Mouse (Mus musculus) large intestine, adult 2 months (tissue): ENCODE data around the gene Alox15. TPM values are rescaled to one million over a fixed set of nuclear protein-coding genes. Genes with fewer than 3 reads are reported as not detected.
"Not testable (repeated sequence)": the region's sequence is repeated elsewhere in the genome, so short reads cannot be mapped to it uniquely, and the experiment has no call there.

Experiments used
- DNase-seq: peaks from one replicate; pipeline ENCODE4 v3.0.0-alpha.2; 2012; ENCODE audit warnings: low read depth, low spot score
- WGBS: fragments of 180-500 bp; shearing (Covaris S2); methylation state at CpG from one replicate; pipeline ENCODE4 v1.1.7; 2018; 5-methylcytosine and 5-hydroxymethylcytosine counted together
- polyA plus RNA-seq: library from polyadenylated mRNA; depleted of rRNA; stranded (reverse); fragments of >200 nt; gene quantifications from 2 replicates; pipeline ENCODE4 v1.2.3, GENCODE M21; 2012; rRNA removed

Gene Alox15
- 1.3 and 4.1 TPM in 2 replicates for polyA plus RNA-seq

DNA sequence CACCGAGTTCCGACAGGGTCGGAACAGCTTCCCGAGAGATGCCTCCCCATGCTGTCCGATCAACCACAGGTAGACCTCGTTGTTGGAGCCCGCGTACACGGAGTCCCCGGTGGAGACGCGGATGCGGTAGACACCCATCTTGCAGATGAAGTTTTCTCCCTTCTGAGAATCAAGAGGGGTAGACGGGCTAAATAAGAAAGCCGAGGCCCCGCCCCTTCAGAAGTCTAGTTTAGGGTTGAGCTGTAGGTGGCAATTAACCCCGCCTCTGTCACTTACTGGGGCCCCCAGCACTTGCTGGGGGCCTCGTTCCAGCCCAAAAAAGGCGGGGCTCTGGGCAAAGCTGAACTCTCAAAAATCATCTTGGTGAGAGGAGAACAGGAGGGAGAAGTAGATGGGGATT, at the start of gene Alox15:
Gene Alox15, minus strand, starts transcription at position 164 of the 400 bp plus-strand sequence.
- 1% methylated on average over 19 of the region's 19 CpGs for WGBS
- no peak for DNase-seq

DNA sequence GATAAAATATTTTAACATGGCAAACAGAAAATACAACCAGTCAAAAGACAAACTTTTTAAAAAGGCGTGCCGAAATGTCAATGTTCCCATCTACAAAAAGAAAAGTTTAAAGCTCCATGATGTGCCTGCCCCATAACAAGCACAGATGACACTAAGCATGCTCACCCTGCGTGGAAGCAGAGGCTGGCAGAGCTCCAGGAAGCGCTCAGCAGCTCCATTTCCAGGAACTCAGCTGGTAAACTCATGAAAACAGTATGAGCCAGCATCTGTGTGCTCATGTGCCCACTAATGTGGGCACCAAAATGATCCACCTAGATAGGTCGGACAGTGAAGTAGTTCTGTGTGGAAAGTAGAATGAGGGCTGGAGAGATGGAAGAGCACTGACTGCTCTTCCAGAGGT, 37.6 kb upstream of the Alox15 start:
- no peak for DNase-seq
- WGBS: 77% methylated on average over 5 of the region's 5 CpGs

DNA sequence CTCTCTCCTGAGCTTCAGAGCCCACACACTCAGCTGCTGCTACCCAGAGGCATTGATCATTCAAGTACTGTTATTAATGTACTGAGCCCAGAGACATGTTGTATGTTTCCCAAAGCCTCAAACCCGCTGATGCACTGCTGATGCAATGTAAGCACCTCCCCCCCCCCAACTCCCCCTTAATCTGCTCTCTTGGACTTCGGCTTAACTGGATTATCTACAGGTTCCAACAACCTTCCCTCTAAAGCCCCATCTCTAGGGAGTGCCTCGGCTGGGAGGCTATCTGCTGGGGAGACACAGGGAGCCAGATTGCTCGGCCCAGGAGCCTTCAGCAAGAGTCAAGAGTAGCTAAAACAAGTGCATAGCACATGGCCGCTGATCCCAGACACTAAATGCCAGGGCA, 35.6 kb upstream of the Alox15 start:
- DNase-seq: no peak
- WGBS: 79% methylated on average over 5 of the region's 5 CpGs

DNA sequence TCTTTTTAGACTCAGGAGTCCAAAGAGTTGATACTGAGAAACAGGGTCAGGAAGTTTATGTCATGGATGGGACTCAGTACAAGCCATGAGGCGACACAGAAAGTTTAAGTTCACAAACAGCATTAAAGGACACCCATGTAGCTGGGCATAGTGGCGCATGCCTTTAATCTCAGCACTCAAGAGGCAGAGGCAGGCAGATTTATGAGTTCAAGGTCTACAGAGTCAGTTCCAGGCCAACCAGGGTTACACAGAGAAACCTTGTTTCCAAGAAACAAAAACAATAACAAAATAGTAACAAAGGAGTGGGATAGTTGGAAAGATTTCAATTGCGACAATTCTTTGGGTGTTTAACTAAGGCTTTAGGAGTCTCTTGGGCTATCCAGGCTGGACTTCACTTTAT, 32.3 kb upstream of the Alox15 start:
- 29% methylated on average over 3 of the region's 3 CpGs for WGBS
- DNase-seq: peak; percentile 13

DNA sequence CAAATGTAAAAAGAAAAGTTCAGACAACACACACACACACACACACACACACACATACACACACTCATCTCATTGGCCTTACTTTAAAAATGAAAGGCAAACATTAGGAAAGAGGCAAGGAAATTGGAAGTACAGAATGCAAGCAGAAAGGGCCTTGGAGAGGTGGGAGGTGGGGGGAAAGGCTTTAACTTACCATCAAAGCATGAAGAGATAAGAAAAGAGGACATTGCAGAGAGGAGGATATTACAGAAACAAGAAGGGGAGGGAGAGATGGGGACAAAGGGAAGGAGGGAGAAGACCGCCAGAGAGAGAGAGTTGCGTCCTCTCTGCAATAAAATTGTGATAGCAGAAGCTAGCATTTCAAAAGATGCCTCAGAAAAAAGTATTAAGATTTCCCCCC, 29.5 kb upstream of the Alox15 start:
- WGBS: 68% methylated on average over 2 of the region's 2 CpGs
- DNase-seq: no peak

DNA sequence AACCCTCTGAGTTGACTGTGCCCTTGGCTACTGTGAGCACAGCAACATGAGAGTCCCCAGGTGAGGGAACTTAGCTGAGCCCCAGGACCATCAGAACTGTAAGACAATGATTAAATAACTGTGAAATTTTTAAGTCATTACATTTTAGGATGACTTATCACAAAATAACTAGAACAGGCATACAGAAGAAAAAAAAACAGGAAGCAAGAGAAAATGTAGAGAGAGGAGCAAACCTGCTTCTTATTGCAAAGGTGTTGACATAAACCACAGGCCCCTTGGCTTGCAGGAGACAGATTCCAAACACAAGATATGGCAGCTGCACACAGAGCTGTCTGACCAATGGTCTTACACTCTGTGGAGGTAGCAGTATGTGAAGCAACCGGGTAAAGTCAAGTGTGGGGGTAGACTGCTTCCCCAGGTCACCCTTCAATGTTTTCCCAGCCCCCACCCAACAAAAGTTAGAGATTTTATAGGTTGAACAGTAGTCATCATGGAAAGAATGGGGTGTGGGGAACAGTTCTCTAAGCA, 28.7 kb upstream of the Alox15 start:
- no peak for DNase-seq
- WGBS: 51% methylated on average over 1 of the region's 1 CpGs

DNA sequence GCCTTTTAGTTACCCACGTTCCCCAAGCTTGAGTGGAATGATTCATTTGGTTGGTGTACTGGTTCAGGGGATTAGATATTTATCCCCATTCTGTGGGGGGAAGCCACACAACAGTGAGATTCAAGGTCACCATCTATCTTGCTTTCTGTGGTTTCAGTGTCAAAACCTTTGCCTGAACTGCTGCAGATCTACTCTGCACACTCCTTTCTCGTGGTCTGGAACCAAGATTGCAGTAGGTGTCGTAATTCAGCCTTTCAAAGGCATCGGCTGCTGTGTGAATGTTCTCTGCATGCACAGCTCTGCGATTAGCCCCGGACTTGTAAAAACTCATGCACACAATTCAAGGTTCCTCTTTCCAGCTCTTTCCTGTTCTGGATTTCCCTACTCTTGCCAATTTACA, 24.2 kb upstream of the Alox15 start:
- no peak for DNase-seq
- 47% methylated on average over 6 of the region's 6 CpGs for WGBS

DNA sequence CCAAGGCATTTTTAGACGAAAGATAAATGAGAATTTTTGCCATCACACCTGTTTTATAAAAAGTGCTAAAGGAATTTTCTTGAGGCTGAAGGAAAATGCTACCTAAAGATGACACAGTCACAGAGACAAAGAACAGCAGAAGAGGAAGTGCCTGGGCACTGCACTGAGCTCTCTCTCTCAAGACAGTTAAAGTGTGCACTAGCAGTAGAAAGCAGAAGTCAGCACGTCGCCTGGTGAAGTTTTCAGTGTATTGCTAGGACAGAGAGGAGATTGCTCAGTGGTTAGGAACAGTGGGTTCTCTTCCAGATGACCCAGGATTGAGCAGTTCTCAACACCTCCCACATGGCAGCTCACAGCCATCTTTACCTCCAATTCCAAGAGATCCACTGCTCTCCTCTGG, 22.5 kb upstream of the Alox15 start:
- DNase-seq: no peak
- 74% methylated on average over 3 of the region's 3 CpGs for WGBS

DNA sequence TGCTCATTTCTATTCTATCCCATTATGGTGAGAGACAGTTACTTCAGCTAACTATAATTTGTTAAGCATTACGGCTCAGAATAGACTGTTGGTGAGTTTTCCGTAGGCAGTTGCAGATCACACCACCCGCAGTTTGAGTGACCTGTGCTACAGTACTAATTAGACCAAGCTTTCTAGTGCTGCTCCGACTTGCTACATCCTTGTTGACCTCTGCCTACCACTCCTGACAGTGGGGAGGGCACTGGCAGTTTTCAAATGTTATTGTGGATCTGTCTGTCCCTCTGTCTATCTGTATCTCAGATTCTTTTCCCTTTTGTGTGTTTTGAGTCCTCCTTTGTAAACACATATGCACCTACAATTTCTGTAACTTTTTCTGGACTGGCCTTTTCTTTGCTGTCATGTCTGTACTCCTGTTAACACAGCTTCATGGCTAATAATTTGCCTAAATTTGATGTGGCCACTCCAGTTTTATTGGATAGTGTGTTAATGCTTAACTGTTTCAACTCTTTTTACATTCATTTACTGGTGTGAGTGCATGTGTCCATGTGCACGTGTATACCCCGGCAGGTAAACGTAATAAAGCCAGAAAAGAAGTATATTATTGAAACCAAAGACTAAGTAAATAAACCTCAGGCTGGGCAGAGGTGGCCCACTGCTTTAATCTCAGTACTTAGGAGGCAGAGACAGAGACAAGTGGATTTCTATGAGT, 21.2 kb upstream of the Alox15 start:
- WGBS: 23% methylated on average over 7 of the region's 7 CpGs

DNA sequence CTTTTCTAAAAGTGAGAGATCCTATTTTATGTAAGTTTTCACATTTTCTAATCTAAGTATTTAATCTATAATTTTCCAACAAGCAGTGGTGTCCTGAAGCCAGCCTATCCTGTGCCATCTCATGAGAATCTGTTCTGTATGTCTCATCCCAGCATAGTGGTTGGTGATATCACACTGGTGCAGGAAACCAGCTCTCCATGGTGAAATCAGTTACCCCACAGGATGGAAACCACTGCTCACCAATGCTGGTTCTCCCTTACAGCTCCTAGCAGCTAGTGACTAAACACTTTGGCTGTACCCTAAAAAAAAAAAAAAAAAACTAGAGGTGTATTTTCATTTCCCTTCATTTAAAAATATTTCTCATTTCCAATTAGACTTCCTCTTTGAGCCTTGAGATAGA, 20.6 kb upstream of the Alox15 start:
- DNase-seq: no peak

More for the DNA sequence above, 21.2 kb upstream of the Alox15 start:
- DNase-seq: no peak

DNA sequence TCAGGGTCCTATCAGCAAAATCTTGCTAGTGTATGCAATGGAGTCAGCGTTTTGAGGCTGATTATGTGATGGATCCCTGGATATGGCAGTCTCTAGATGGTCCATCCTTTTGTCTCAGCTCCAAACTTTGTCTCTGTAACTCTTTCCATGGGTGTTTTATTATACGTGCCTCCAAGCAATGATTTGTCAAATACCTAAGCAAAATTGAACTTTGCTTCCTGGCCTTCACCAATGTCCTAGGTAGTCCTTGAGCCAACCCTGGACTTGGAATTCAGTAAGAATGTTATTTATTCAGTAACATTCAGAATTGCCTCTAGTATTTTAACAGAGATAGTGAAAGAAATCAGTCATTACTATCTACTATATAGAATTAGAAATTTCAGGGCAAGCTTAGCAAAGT, 16.8 kb upstream of the Alox15 start:
- WGBS: 78% methylated on average over 2 of the region's 2 CpGs
- not testable (repeated sequence) for DNase-seq

DNA sequence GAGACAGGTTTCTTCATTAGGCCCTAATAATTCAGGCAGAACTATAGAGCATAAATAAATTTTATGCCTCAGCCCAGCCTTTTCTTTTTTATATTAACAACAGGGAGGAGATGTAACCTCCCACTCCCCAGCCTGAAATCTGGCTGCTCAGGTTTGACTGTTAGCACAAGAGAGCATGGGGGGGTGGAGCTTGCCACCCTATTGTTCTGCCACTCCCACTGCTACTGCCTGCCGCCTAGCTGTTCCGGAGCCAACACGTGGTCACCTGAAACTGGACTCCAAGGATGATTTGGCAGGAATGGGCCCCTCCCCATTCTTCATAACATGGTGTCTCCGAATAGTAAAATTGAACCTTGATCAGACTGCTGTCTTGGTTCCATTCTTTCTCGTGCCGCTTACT, 15.9 kb upstream of the Alox15 start:
- 46% methylated on average over 6 of the region's 6 CpGs for WGBS
- not testable (repeated sequence) for DNase-seq

DNA sequence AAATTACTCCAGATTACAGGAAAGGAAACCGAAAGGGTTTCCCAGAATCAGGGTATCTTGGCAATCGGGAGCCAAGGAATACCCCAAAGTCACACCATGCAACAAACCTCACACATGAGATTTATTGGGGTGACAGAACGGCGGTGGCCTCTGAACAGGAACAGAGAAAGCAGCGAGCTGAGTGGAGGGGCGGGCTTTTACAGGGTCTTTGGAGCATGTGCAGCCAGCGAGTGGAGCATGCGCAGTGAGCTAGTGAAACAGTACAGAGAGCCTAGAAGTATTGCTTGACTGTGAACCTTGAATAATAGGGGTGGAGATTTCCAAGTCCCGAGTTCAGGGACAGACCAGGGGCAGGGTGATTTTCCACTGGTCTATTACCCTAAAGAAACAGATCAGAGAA, 3.2 kb downstream of the Alox15 start:
- WGBS: 63% methylated on average over 9 of the region's 9 CpGs
- no peak for DNase-seq

DNA sequence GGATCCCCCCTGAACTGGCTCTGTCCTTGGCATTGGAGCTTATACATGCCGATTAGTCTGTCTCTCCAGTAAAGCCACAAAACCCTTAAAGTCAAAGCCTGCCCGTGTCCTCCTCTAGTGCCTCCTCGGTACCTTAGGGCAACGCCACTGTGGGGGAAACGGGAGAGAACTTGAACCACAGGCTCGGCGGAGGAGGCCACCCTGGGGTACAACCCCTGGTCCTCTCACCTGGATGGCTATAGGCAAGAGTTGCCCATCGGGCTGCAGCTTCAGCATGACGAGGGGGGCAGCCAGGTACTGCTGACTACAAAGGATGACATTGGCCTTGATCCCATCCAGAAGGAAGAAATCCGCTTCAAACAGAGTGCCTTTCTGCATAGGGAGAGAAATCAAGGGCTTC, 4.0 kb downstream of the Alox15 start:
- 76% methylated on average over 10 of the region's 10 CpGs for WGBS
- DNase-seq: no peak

DNA sequence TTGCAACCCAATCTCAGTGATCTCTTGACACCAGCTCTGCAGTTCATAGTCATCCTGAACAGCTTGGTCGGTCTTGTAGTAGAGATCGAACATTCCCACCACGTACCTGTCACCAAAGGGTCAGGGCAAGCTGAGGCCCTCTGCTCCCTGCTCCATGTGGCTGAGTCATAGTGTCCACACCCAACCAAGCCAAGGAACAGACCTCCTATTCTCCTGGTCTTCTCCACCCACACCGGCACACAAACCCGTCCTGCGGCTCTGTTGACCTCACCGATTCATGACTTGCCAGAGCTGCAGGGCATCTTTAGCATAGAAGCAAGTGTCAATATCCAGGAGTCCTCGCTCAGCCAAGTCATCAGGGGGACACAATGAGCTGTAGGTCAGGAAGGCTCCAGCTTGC, 6.3 kb downstream of the Alox15 start:
- no peak for DNase-seq
- WGBS: 46% methylated on average over 8 of the region's 8 CpGs

DNA sequence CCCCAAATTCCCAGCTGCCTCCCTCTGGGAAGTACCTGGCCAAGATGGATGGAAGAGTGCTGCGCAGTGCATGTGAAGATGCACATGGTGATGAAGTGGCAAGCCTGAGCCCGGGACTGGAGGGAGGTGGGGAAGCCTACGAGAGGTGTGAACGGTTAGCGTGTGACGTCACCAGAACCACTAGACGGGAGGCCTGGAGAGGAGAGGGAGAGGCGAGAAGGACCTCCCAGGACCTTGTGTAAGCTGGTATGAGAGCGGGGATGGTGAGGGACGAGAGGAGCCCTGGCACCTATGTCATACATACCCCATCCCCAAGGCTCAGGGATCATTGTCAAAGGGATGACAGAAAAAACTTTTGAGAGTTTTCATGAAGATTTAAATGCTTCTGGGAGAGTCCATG, 6.8 kb downstream of the Alox15 start:
- DNase-seq: no peak
- 75% methylated on average over 10 of the region's 10 CpGs for WGBS

DNA sequence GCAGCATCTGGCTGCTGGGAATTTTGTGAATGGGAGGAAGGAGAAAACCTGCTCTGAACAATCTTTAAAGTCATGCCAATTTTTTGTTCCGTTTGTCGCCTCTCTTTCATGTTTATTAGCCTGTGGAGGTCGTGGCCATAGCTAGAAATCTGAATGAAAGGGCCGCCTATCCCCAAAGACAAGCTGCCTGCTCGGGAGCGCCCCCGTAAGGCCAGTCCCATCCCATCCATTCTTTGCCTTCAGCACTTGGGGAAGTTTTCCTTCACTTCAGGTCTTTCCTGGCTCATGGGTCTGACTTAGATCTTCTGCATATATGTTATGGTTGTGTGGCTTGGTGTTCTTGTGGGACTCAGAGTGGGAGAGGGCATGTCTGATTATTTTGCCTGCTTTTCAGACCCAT, 12.3 kb downstream of the Alox15 start:
- DNase-seq: no peak
- WGBS: 34% methylated on average over 7 of the region's 7 CpGs

DNA sequence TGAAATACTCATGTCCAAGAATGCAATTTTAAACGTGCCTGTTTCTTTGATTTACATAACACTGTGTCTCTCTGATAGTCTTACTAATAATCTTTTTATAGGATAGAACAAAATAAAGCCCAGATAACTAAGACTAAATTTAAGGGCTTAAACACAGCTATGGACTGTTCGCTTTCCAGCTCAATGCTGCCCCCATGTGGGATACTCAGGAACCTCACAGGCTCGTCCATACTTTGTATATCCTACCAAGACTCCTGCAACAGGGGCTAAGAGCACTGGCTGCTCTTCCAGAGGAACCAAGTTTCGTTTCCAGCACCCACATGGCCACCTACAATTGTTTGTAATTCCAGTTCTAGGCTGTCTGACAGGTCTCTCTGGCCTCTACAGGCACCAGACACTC, 17.4 kb downstream of the Alox15 start:
- WGBS: 33% methylated on average over 4 of the region's 4 CpGs

DNA sequence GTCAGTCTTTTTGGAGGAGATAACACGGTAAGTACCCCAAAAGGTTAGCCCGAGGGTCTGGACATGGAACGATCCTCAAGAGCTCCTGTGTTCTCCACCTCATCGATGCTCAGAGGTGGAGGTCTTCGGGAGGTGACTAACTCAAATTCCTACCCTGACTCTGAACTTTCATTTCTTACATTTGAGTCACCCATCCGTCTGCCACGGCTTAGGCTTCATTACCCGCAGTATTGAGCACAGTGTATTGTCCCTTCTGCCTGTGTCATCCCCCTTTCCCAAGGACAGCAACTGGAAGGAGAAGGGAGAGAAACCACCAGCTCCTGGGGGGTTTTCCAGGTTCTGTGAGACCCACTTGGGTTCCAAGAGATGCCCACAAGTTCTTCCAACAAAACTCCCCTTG, 27.1 kb downstream of the Alox15 start:
- DNase-seq: no peak

More for the DNA sequence above, 17.4 kb downstream of the Alox15 start:
- no peak for DNase-seq

DNA sequence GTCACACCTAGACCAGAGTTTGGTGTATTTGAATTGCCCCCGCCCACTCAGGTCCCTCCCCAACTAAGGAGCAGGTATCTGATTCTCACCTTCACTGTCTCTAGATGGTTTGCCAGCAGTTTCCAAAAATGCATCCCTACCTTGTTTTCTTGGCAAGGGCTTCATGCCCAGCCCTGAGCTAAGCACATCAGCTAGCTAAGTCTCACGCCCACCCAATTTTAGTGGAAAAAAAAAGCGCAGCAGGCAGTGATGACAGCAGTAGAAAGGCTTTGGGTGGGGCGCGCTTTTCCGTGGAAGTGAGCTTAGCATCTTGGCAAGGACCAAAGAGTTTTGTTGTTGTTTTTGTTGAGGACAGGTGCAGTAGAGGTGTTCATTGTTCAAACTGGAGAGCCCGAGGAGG, 29.3 kb downstream of the Alox15 start, which contains the start of gene Alox12e:
Gene Alox12e, minus strand, starts transcription at position 101 of the 400 bp plus-strand sequence.
- 13% methylated on average over 7 of the region's 7 CpGs for WGBS
- no peak for DNase-seq

More for the DNA sequence above, 27.1 kb downstream of the Alox15 start:
- 86% methylated on average over 8 of the region's 8 CpGs for WGBS

DNA sequence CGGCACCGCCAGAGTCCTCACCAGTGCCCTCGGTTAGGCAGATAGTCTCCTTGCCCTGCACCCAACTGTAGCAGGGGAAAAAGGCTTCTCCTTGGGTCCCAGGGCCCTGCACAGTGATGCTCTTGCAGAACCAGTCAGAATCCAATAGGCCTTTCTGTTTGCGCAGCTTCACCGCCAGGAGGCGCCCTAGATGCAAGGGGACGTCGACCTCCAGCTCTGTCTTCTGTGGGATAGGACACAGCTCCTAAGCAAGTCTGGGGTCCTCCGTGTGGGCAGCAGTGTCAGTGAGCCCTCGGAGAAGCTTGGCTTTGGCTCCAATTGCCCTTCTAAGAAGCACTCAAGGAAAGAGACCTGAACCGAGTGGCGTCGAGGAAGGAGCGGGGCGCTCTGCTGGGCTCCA, 30.2 kb downstream of the Alox15 start:
- DNase-seq: no peak
- 2% methylated on average over 15 of the region's 15 CpGs for WGBS

DNA sequence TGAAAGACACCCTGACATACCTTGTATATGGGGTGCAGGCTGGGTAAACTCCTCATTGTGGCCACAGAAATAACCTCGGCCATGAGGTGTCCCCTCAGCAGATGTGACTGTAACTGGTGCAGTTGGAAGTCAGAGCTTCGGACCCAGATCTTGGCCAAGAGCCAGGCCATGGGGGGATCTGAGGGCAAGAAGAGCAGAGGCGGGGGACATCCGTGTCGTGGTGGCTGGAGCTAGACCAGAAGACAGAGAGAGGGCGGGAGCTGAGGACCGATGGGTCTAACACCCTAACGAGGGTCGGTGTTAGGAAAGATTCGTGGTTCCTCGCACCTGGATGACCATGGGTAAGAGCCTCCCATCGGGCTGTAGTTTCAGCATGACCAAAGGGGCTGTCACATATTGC, 32.2 kb downstream of the Alox15 start:
- DNase-seq: no peak
- 72% methylated on average over 12 of the region's 12 CpGs for WGBS
